ENCODE assay signal across 8 mouse cellular contexts in the genomic region with DNA sequence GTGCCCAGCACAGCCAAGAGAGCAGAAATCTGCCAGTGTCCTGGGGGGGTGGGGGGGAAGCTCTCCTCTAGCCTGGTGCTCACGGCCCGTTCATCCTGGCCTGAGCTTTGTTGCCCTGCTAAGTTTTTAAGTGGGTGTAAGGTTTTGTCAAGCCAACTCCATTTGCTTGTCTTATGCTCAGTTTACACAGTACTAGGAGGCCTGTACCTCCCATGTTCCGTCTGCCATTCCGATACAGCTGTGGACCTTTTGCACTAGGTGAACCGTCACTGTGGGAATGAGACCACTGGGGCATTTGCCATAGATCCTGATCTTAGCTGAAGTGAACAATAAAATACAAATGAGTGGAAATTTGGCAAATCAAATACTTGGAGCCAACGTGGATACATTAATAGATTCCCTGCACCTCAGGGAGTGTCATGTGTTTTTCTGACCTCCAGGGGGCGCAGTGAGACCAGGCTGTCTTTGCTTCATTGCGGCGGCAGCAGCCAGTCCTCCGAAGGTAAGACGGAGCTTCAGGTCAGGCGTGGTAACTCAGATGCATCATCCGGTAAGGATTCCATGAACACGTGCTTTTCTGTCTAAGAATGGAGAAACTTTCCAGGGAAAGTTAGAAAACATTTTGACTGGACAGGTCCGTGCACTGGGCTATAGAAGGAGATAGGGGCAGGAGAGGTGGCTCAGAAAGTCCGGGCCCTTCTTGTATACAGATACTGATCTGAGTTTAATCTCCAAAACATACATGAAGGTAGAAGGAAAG. TPM values are rescaled to one million over a fixed set of nuclear protein-coding genes. Genes with fewer than 3 reads are reported as not detected.
DNase-seq lines count a peak whose midpoint lies in the region; ATAC-seq lines count a peak whose summit lies in the region.

No protein-coding gene starts in this region.

- 40% methylated on average over 16 of the region's 16 CpGs for WGBS in forebrain, embryonic 11.5 days
- 44% methylated on average over 16 of the region's 16 CpGs for WGBS in hindbrain, embryonic 12.5 days

- no peak overlapping the region for H3K4me2 ChIP-seq in forebrain, embryonic 11.5 days (ENCODE audit: low read depth, low read length, severe bottlenecking)
- H3K4me2 ChIP-seq in hindbrain, embryonic 12.5 days (replicated peaks): no peak overlapping the region

- no peaks in the 10 kb centered on the region for H3K27me3 ChIP-seq in forebrain, embryonic 11.5 days (ENCODE audit: control insufficient read depth, insufficient read depth, low read length)
- H3K27me3 ChIP-seq in hindbrain, embryonic 12.5 days: no peaks in the 10 kb centered on the region

- H3K9me3 ChIP-seq in forebrain, embryonic 11.5 days (ENCODE audit: control insufficient read depth, low read length): no peaks in the 10 kb centered on the region
- no peaks in the 10 kb centered on the region for H3K9me3 ChIP-seq in hindbrain, embryonic 12.5 days (replicated peaks)

- H3K27ac ChIP-seq in forebrain, embryonic 11.5 days (ENCODE audit: low read depth, low read length): no peak overlapping the region
- no peak overlapping the region for H3K27ac ChIP-seq in hindbrain, embryonic 12.5 days

- DNase-seq in MN1 (ENCODE audit: low spot score): peak; percentile 30
- DNase-seq in c-Kit-positive CD71-negative TER-119-negative erythroid progenitor cells, embryonic 14.5 days (ENCODE audit: low read depth): peak; percentile 32
- peak; percentile 81 for DNase-seq in forebrain, embryonic 11.5 days (ENCODE audit: low spot score)
- DNase-seq in layer of hippocampus, postnatal 10 days (ENCODE audit: low spot score in 2 of 2): peak; percentile 72 to 77
- DNase-seq in right cerebral cortex, adult 2 months (ENCODE audit: low spot score in 2 of 2): peak; percentile 68 to 72

- H3K9ac ChIP-seq in forebrain, embryonic 11.5 days (ENCODE audit: low read length): no peak overlapping the region
- no peak overlapping the region for H3K9ac ChIP-seq in hindbrain, embryonic 12.5 days

- peak; percentile 76 for ATAC-seq in forebrain, embryonic 11.5 days (replicated peaks; ENCODE audit: low FRiP score)
- peak; percentile 52 for ATAC-seq in hindbrain, embryonic 12.5 days (ENCODE audit: low FRiP score)
- ATAC-seq in megakaryocyte, adult 5-6 weeks (ENCODE audit: poor library complexity, severe bottlenecking): peak; percentile 94
- ATAC-seq in erythroid progenitor cell, adult 5-6 weeks (replicated peaks; ENCODE audit: low FRiP score, poor library complexity, severe bottlenecking): no peak

- no peak overlapping the region for H3K4me3 ChIP-seq in forebrain, embryonic 11.5 days (ENCODE audit: low read depth, low read length)
- H3K4me3 ChIP-seq in hindbrain, embryonic 12.5 days: no peak overlapping the region

- no peaks in the 10 kb centered on the region for H3K36me3 ChIP-seq in forebrain, embryonic 11.5 days (ENCODE audit: control insufficient read depth, insufficient read depth, low read length)
- no peaks in the 10 kb centered on the region for H3K36me3 ChIP-seq in hindbrain, embryonic 12.5 days

- no peaks in the 10 kb centered on the region for H3K4me1 ChIP-seq in forebrain, embryonic 11.5 days (replicated peaks; ENCODE audit: control insufficient read depth, insufficient read depth, low read length)
- no peaks in the 10 kb centered on the region for H3K4me1 ChIP-seq in hindbrain, embryonic 12.5 days

RNA-seq across cellular contexts. Expression of a gene that starts 25.0 kb away (rescaled TPM):
- not detected in 2 replicates for polyA plus RNA-seq in forebrain, embryonic 11.5 days (2014; fragmentation: Nextera tagmentation; extraction: Ambion mirVana)
- not detected in 2 replicates for polyA plus RNA-seq in hindbrain, embryonic 12.5 days (2016; fragmentation: Nextera tagmentation; extraction: Ambion mirVana)
- not detected for total RNA-seq in layer of hippocampus, postnatal 10 days (2021)
- not detected in 2 replicates for total RNA-seq in megakaryocyte, adult 5-6 weeks (2015)
- not detected in 2 replicates for total RNA-seq in megakaryocyte, adult 5-6 weeks (2017)
- total RNA-seq in erythroid progenitor cell, adult 5-6 weeks (2015; ENCODE audit: low replicate concordance): not detected in 2 replicates
- not detected in 2 replicates for total RNA-seq in erythroid progenitor cell, adult 5-6 weeks (2017; ENCODE audit: low replicate concordance)

RNA-seq across cellular contexts. Expression of a gene that starts 29.1 kb away (rescaled TPM):
- polyA plus RNA-seq in forebrain, embryonic 11.5 days (2014; fragmentation: Nextera tagmentation; extraction: Ambion mirVana): 0.86 and 1.3 TPM in 2 replicates
- polyA plus RNA-seq in hindbrain, embryonic 12.5 days (2016; fragmentation: Nextera tagmentation; extraction: Ambion mirVana): 2.2 and 3.0 TPM in 2 replicates
- total RNA-seq in layer of hippocampus, postnatal 10 days (2021): 10 to 100 TPM in 1 of 2 experiments, 1 to 10 TPM in 1; 9.8 to 14.1 TPM
- 0.04 and 0.16 TPM in 2 replicates for total RNA-seq in megakaryocyte, adult 5-6 weeks (2015)
- total RNA-seq in megakaryocyte, adult 5-6 weeks (2017): not detected in 2 replicates
- total RNA-seq in erythroid progenitor cell, adult 5-6 weeks (2015; ENCODE audit: low replicate concordance): 0.84 and 1.4 TPM in 2 replicates
- not detected in 2 replicates for total RNA-seq in erythroid progenitor cell, adult 5-6 weeks (2017; ENCODE audit: low replicate concordance)

Comparison
In these comparisons a context has a peak if more than half of its experiments do, and no peak if none do; other contexts are left out.
1. DNase-seq: peak in every context shown above with its lines; median percentile 81 in forebrain, embryonic 11.5 days; 74 in layer of hippocampus, postnatal 10 days; 70 in right cerebral cortex, adult 2 months; 32 in c-Kit-positive CD71-negative TER-119-negative erythroid progenitor cells, embryonic 14.5 days; 30 in MN1.
2. RNA of a gene that starts 29.1 kb away (total RNA-seq): 9.8 to 14.1 TPM in layer of hippocampus, postnatal 10 days; 0.84 to 1.4 TPM in erythroid progenitor cell, adult 5-6 weeks and 0.04 to 0.16 TPM in megakaryocyte, adult 5-6 weeks; every median in the first group is over 4 times any median in the second.